Mouse (Mus musculus) liver, postnatal 0 days (tissue): ENCODE measurements at regions not wholly inside any gene's neighbourhood (a gene's known extent, or its start where the extent isn't known, plus 50 kb on each side); places are given as distances from the start of the nearest gene placed in this dataset.

ENCODE experiments used
- CTCF ChIP-seq: sonication (generic); IDR thresholded peaks from 2 replicates; pipeline ENCODE4 v1.5.1; 2016; ENCODE audit warnings: antibody characterized with exemption, low read depth
- EP300 ChIP-seq: IDR thresholded peaks from 2 replicates; pipeline ENCODE4 v1.6.1; 2016; ENCODE audit warnings: antibody characterized with exemption, low read depth, mild to moderate bottlenecking

DNA sequence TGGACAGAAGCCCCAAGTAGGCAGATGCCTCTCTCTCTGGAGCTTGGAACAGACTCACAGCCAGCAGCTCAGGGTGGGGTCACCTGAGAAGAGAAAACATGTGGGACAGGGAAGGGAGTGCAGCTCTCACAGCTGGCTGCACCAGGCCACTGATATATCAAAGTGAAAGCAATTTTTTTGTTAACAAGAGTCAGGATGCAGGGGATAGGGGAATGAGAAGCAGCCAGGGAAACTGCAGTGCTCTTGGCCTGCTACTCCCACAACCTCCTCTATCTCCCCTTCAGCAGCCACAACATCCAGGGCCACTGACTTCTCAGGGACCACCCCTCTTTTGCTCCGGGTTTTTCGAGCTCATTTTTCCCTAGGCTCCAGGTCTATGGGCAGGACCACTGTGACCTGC is 117.5 kb upstream of the Gm11146 start:
- TF ChIP-seq CTCF (no peak), EP300 (no peak)
